In genomic region chr12:83920721-83921441, GRCm38 (mm10) we compare ENCODE assay signal across 8 mouse cellular contexts. TPM values are rescaled to one million over a fixed set of nuclear protein-coding genes. Genes with fewer than 3 reads are reported as not detected.
DNase-seq lines count a peak whose midpoint lies in the region; ATAC-seq and TF ChIP-seq lines count a peak whose summit lies in the region.

No protein-coding gene starts in this region.

- no peak for ATAC-seq in forebrain, embryonic 14.5 days
- ATAC-seq in hindbrain, embryonic 16.5 days = no peak
- ATAC-seq in lung, embryonic 16.5 days (ENCODE audit: low read depth) = no peak

- TF ChIP-seq POLR2A in bone marrow macrophage, adult 2 months (IDR thresholded peaks at IDR 0.05; ENCODE audit: borderline replicate concordance, low read depth, low read length) = no peak

- no peaks in the 10 kb centered on the region for H3K36me3 ChIP-seq in forebrain, embryonic 14.5 days (ENCODE audit: control insufficient read depth, insufficient read depth, low read length)
- no peaks in the 10 kb centered on the region for H3K36me3 ChIP-seq in hindbrain, embryonic 16.5 days (ENCODE audit: control insufficient read depth, insufficient read depth, low read length)
- no peaks in the 10 kb centered on the region for H3K36me3 ChIP-seq in lung, embryonic 16.5 days (ENCODE audit: control insufficient read depth, insufficient read depth, low read length)

- 1% methylated on average over 31 of the region's 31 CpGs for WGBS in forebrain, embryonic 14.5 days
- 2% methylated on average over 31 of the region's 31 CpGs for WGBS in hindbrain, embryonic 16.5 days
- under 1% methylated on average over 31 of the region's 31 CpGs for WGBS in lung, embryonic 16.5 days

- peak overlapping the region; percentile 82 for H3K4me3 ChIP-seq in bone marrow macrophage, adult 2 months (ENCODE audit: insufficient read depth, low read length)
- peak overlapping the region; percentile 83 for H3K4me3 ChIP-seq in forebrain, embryonic 14.5 days (ENCODE audit: low read depth, low read length)
- H3K4me3 ChIP-seq in hindbrain, embryonic 16.5 days (ENCODE audit: low read length) = peak overlapping the region; percentile 97
- peak overlapping the region; percentile 82 for H3K4me3 ChIP-seq in lung, embryonic 16.5 days (ENCODE audit: low read length)

- H3K27ac ChIP-seq in bone marrow macrophage, adult 2 months (ENCODE audit: insufficient read depth, low read depth, low read length) = peak overlapping the region; percentile 48; the same call in 1 of the 2 replicates
- H3K27ac ChIP-seq in forebrain, embryonic 14.5 days (ENCODE audit: low read depth, low read length) = peak overlapping the region; percentile 81
- H3K27ac ChIP-seq in hindbrain, embryonic 16.5 days (ENCODE audit: low read depth, low read length) = peak overlapping the region; percentile 87
- peak overlapping the region; percentile 88 for H3K27ac ChIP-seq in lung, embryonic 16.5 days (ENCODE audit: low read length)

- peak; percentile 20 for DNase-seq in ovary, postnatal 14 days (ENCODE audit: low spot score)
- DNase-seq in ovary, adult 18-20 months (ENCODE audit: low spot score) = no peak
- DNase-seq in forebrain, embryonic 14.5 days (ENCODE audit: low spot score) = peak; percentile 30
- DNase-seq in spleen, postnatal 4 days (ENCODE audit: low spot score in 2 of 2) = peak; percentile 21 to 73
- no peak for DNase-seq in frontal cortex, adult 2 months (ENCODE audit: extremely low spot score in 1 of 2, low spot score in 1 of 2)

- H3K9ac ChIP-seq in forebrain, embryonic 14.5 days (ENCODE audit: low read length) = peak overlapping the region; percentile 80
- peak overlapping the region; percentile 89 for H3K9ac ChIP-seq in hindbrain, embryonic 16.5 days (ENCODE audit: low read depth, low read length)
- H3K9ac ChIP-seq in lung, embryonic 16.5 days (ENCODE audit: low read length) = peak overlapping the region; percentile 88

- H3K4me2 ChIP-seq in forebrain, embryonic 14.5 days (ENCODE audit: low read length) = peak overlapping the region; percentile 93
- peak overlapping the region; percentile 89 for H3K4me2 ChIP-seq in hindbrain, embryonic 16.5 days (ENCODE audit: low read length)
- peak overlapping the region; percentile 86 for H3K4me2 ChIP-seq in lung, embryonic 16.5 days (ENCODE audit: low read depth, low read length)

- no peaks in the 10 kb centered on the region for H3K9me3 ChIP-seq in forebrain, embryonic 14.5 days (replicated peaks; ENCODE audit: control insufficient read depth, low read length)
- H3K9me3 ChIP-seq in hindbrain, embryonic 16.5 days (ENCODE audit: control insufficient read depth, low read length) = no peaks in the 10 kb centered on the region
- no peaks in the 10 kb centered on the region for H3K9me3 ChIP-seq in lung, embryonic 16.5 days (ENCODE audit: control insufficient read depth, low read length)

- no peaks in the 10 kb centered on the region for H3K27me3 ChIP-seq in forebrain, embryonic 14.5 days (replicated peaks; ENCODE audit: control insufficient read depth, insufficient read depth, low read length)
- no peaks in the 10 kb centered on the region for H3K27me3 ChIP-seq in hindbrain, embryonic 16.5 days (replicated peaks; ENCODE audit: control insufficient read depth, insufficient read depth, low read length)
- H3K27me3 ChIP-seq in lung, embryonic 16.5 days (ENCODE audit: control insufficient read depth, insufficient read depth, low read depth, low read length) = no peaks in the 10 kb centered on the region

- no peak for TF ChIP-seq CTCF in bone marrow macrophage, adult 2 months (IDR thresholded peaks at IDR 0.05; ENCODE audit: low read depth, low read length)

- peaks cover 32% of the 10 kb centered on the region for H3K4me1 ChIP-seq in bone marrow macrophage, adult 2 months (ENCODE audit: control insufficient read depth, insufficient read depth, low read length)
- H3K4me1 ChIP-seq in forebrain, embryonic 14.5 days (ENCODE audit: control insufficient read depth, insufficient read depth, low read length) = peaks cover 5% of the 10 kb centered on the region
- peaks cover 19% of the 10 kb centered on the region for H3K4me1 ChIP-seq in hindbrain, embryonic 16.5 days (ENCODE audit: control insufficient read depth, insufficient read depth, low read depth, low read length)
- peaks cover 26% of the 10 kb centered on the region for H3K4me1 ChIP-seq in lung, embryonic 16.5 days (replicated peaks; ENCODE audit: control insufficient read depth, insufficient read depth, low read length)

RNA-seq across cellular contexts. Expression of gene Numb, which starts 0.9 kb away (rescaled TPM):
- polyA plus RNA-seq in bone marrow macrophage, adult 2 months (2012; ENCODE audit: insufficient read depth, insufficient read length, missing spikeins) = 33.0 and 42.4 TPM in 2 replicates
- 12.9 and 16.2 TPM in 2 replicates for polyA plus RNA-seq in forebrain, embryonic 14.5 days (2014; fragmentation: Nextera tagmentation; extraction: Ambion mirVana)
- polyA plus RNA-seq in hindbrain, embryonic 16.5 days (2015; fragmentation: Nextera tagmentation; extraction: Ambion mirVana) = 15.7 and 17.2 TPM in 2 replicates
- polyA plus RNA-seq in lung, embryonic 16.5 days (2015; fragmentation: Nextera tagmentation; extraction: Ambion mirVana) = 46.1 and 46.6 TPM in 2 replicates
- 71.7 and 73.3 TPM in 2 replicates for polyA plus RNA-seq in frontal cortex, adult 2 months (2012; rRNA removed)

RNA-seq across cellular contexts. Expression of gene Riox1, which starts 29.5 kb away (rescaled TPM):
- 7.2 and 8.0 TPM in 2 replicates for polyA plus RNA-seq in bone marrow macrophage, adult 2 months (2012; ENCODE audit: insufficient read depth, insufficient read length, missing spikeins)
- polyA plus RNA-seq in forebrain, embryonic 14.5 days (2014; fragmentation: Nextera tagmentation; extraction: Ambion mirVana) = 8.7 and 9.9 TPM in 2 replicates
- polyA plus RNA-seq in hindbrain, embryonic 16.5 days (2015; fragmentation: Nextera tagmentation; extraction: Ambion mirVana) = 7.2 and 9.1 TPM in 2 replicates
- polyA plus RNA-seq in lung, embryonic 16.5 days (2015; fragmentation: Nextera tagmentation; extraction: Ambion mirVana) = 8.1 and 8.9 TPM in 2 replicates
- polyA plus RNA-seq in frontal cortex, adult 2 months (2012; rRNA removed) = 11.5 and 12.0 TPM in 2 replicates

Comparison
In these comparisons a context has a peak if more than half of its experiments do, and no peak if none do; other contexts are left out.
1. DNase-seq: peak in ovary, postnatal 14 days (single experiment), forebrain, embryonic 14.5 days (single experiment) and spleen, postnatal 4 days (2 of 2); none in ovary, adult 18-20 months (single experiment) and frontal cortex, adult 2 months (0 of 2).
2. Peak in every context shown above with its lines, with median percentiles within 50 percentile points of each other: H3K27ac ChIP-seq, H3K4me3 ChIP-seq, H3K4me2 ChIP-seq and H3K9ac ChIP-seq.